Mouse (Mus musculus) liver, postnatal 0 days (tissue): ENCODE results near the gene Dffa. TPM values are rescaled to one million over a fixed set of nuclear protein-coding genes. Genes with fewer than 3 reads are reported as not detected.

Source experiments
- ATAC-seq: fragments of 200-750 bp; cut with Nextera tagmentation; 2 replicates; pipeline ENCODE4 v1.8.0; 2017; ENCODE audit warnings: mild to moderate bottlenecking, moderate library complexity
- DNase-seq: peaks from one replicate; pipeline ENCODE4 v3.0.0-alpha.2; 2016
- H3K27ac ChIP-seq: fragments of 300-500 bp; sonication (generic); 2 replicates; pipeline ENCODE4 v1.5.1; 2014; ENCODE audit warnings: antibody characterized with exemption, moderate library complexity, mild to moderate bottlenecking, low read depth
- H3K27me3 ChIP-seq: fragments of 300-500 bp; sonication (generic); 2 replicates; pipeline ENCODE4 v1.6.1; 2014; ENCODE audit warnings: low read length, control low read depth, mixed read lengths; ENCODE audit not compliant: insufficient read depth
- H3K36me3 ChIP-seq: fragments of 300-500 bp; sonication (generic); replicated peaks from 2 replicates; pipeline ENCODE4 v1.6.1; 2014; ENCODE audit warnings: mild to moderate bottlenecking, control low read depth, low read length, moderate library complexity, mixed read lengths; ENCODE audit not compliant: insufficient read depth
- H3K4me1 ChIP-seq: fragments of 300-500 bp; sonication (generic); 2 replicates; pipeline ENCODE4 v1.6.1; 2014; ENCODE audit warnings: antibody characterized with exemption, mild to moderate bottlenecking, control low read depth; ENCODE audit not compliant: insufficient read depth
- H3K4me2 ChIP-seq: fragments of 300-500 bp; sonication (generic); 2 replicates; pipeline ENCODE4 v1.6.1; 2014; ENCODE audit warnings: low read depth, mild to moderate bottlenecking, low read length, moderate library complexity, mixed read lengths
- H3K4me3 ChIP-seq: fragments of 300-500 bp; sonication (generic); 2 replicates; pipeline ENCODE4 v1.5.1; 2014; ENCODE audit warnings: low read depth, low read length
- H3K9ac ChIP-seq: fragments of 300-500 bp; sonication (generic); replicated peaks from 2 replicates; pipeline ENCODE4 v1.6.1; 2014; ENCODE audit warnings: mild to moderate bottlenecking, moderate library complexity
- H3K9me3 ChIP-seq: fragments of 300-500 bp; sonication (generic); 2 replicates; pipeline ENCODE4 v1.6.1; 2016; ENCODE audit warnings: mild to moderate bottlenecking, control low read depth, low read length, mixed read lengths
- CTCF ChIP-seq: sonication (generic); IDR thresholded peaks from 2 replicates; pipeline ENCODE4 v1.5.1; 2016; ENCODE audit warnings: antibody characterized with exemption, low read depth
- EP300 ChIP-seq: IDR thresholded peaks from 2 replicates; pipeline ENCODE4 v1.6.1; 2016; ENCODE audit warnings: antibody characterized with exemption, low read depth, mild to moderate bottlenecking
- WGBS: fragments of 180-500 bp; shearing (Covaris S2); extraction: QIAGEN DNeasy Blood & Tissue Kit; methylation state at CpG from one replicate; pipeline ENCODE4 v1.1.7; 2014; ENCODE audit not compliant: insufficient replicate concordance; 5-methylcytosine and 5-hydroxymethylcytosine counted together
- polyA plus RNA-seq: library from polyadenylated mRNA; unstranded; fragments of >200 nt; fragmentation: Nextera tagmentation; extraction: Ambion mirVana; gene quantifications from 2 replicates; pipeline ENCODE4 v1.2.1, GENCODE M21; 2015

Gene Dffa
- polyA plus RNA-seq, 1 experiment from 2014 or later = 13.4 TPM

- H3K4me1 ChIP-seq = peaks cover 8% of the 10 kb centered on the region
- DNase-seq = peak; percentile 94
- peak; percentile 100 for TF ChIP-seq CTCF
- TF ChIP-seq EP300 = peak; percentile 67; the same call in 1 of the 2 replicates
- peak within 1 kb of the TSS; percentile 79 for H3K4me3 ChIP-seq
- H3K27me3 ChIP-seq = no peaks in the 10 kb centered on the region
- peak within 1 kb of the TSS; percentile 74 for H3K9ac ChIP-seq
- H3K4me2 ChIP-seq = peak within 1 kb of the TSS; percentile 86
- H3K27ac ChIP-seq = peak within 1 kb of the TSS; percentile 67
- 1% methylated on average over 68 of the region's 68 CpGs for WGBS
- H3K36me3 ChIP-seq = no peaks in the 10 kb centered on the region
- peak; percentile 91 for ATAC-seq
- no peaks in the 10 kb centered on the region for H3K9me3 ChIP-seq
Measured at GRCm38 (mm10) chr4:149136982-149137770, 33.2 kb downstream of the Dffa start, which contains the start of gene Cenps. Gene Cenps, minus strand, starts transcription at chr4:149137629.

GRCm38 (mm10) chr4:149138515-149138914 lies 34.6 kb downstream of the Dffa start:
- 84% methylated on average over 8 of the region's 8 CpGs for WGBS
- no peak for DNase-seq
- Histone ChIP-seq H3K9ac (no peak overlapping the region), H3K27ac (no peak overlapping the region), H3K9me3 (no peaks in the 10 kb centered on the region), H3K27me3 (no peaks in the 10 kb centered on the region), H3K36me3 (no peaks in the 10 kb centered on the region), H3K4me1 (peaks cover 8% of the 10 kb centered on the region), H3K4me3 (no peak overlapping the region), H3K4me2 (no peak overlapping the region)
- ATAC-seq = no peak
- TF ChIP-seq CTCF (no peak), EP300 (no peak)

- 21% methylated on average over 4 of the region's 4 CpGs for WGBS
- H3K27ac ChIP-seq = no peak overlapping the region
Measured at GRCm38 (mm10) chr4:149143594-149143993, 39.6 kb downstream of the Dffa start.

GRCm38 (mm10) chr4:149144459-149144858 lies 40.5 kb downstream of the Dffa start:
- Histone ChIP-seq H3K27me3 (no peaks in the 10 kb centered on the region), H3K27ac (no peak overlapping the region), H3K36me3 (no peaks in the 10 kb centered on the region), H3K4me2 (no peak overlapping the region), H3K4me1 (peaks cover 16% of the 10 kb centered on the region), H3K9me3 (no peaks in the 10 kb centered on the region), H3K4me3 (no peak overlapping the region), H3K9ac (no peak overlapping the region)
- peak; percentile 85 for DNase-seq
- WGBS = 4% methylated on average over 3 of the region's 3 CpGs
- ATAC-seq = peak; percentile 72
- TF ChIP-seq CTCF = peak; percentile 98
- no peak for TF ChIP-seq EP300

More at GRCm38 (mm10) chr4:149143594-149143993, 39.6 kb downstream of the Dffa start:
- Histone ChIP-seq H3K36me3 (no peaks in the 10 kb centered on the region), H3K9ac (no peak overlapping the region), H3K4me2 (no peak overlapping the region), H3K9me3 (no peaks in the 10 kb centered on the region), H3K4me3 (no peak overlapping the region), H3K27me3 (no peaks in the 10 kb centered on the region), H3K4me1 (peaks cover 16% of the 10 kb centered on the region)
- no peak for TF ChIP-seq EP300
- TF ChIP-seq CTCF = no peak
- ATAC-seq (no peak), DNase-seq (no peak)

- WGBS = 80% methylated on average over 4 of the region's 4 CpGs
- ATAC-seq = no peak
- TF ChIP-seq CTCF (no peak), EP300 (no peak)
- no peak overlapping the region for H3K4me3 ChIP-seq
- H3K4me2 ChIP-seq = no peak overlapping the region
- no peak overlapping the region for H3K27ac ChIP-seq
- no peak overlapping the region for H3K9ac ChIP-seq
- H3K36me3 ChIP-seq = no peaks in the 10 kb centered on the region
- DNase-seq = no peak
- peaks cover 16% of the 10 kb centered on the region for H3K4me1 ChIP-seq
- no peaks in the 10 kb centered on the region for H3K27me3 ChIP-seq
- H3K9me3 ChIP-seq = no peaks in the 10 kb centered on the region
Measured at GRCm38 (mm10) chr4:149145151-149145550, 41.2 kb downstream of the Dffa start.

- Histone ChIP-seq H3K4me3 (no peak overlapping the region), H3K4me1 (peaks cover 16% of the 10 kb centered on the region), H3K36me3 (peaks cover 16% of the 10 kb centered on the region), H3K9ac (no peak overlapping the region), H3K27ac (peak overlapping the region; percentile 62), H3K27me3 (no peaks in the 10 kb centered on the region), H3K4me2 (no peak overlapping the region), H3K9me3 (no peaks in the 10 kb centered on the region)
- ATAC-seq = no peak
- WGBS = 48% methylated on average over 7 of the region's 7 CpGs
- no peak for DNase-seq
- TF ChIP-seq CTCF (no peak), EP300 (no peak)
Measured at GRCm38 (mm10) chr4:149147528-149147927, 43.6 kb downstream of the Dffa start.
